Mouse (Mus musculus) left cerebral cortex, adult 11 months (tissue): ENCODE measurements around the gene Podn.

Source experiments
- DNase-seq: peaks from one replicate; pipeline ENCODE4 v3.0.0; 2022; ENCODE audit warnings: low spot score

The Podn gene

DNA sequence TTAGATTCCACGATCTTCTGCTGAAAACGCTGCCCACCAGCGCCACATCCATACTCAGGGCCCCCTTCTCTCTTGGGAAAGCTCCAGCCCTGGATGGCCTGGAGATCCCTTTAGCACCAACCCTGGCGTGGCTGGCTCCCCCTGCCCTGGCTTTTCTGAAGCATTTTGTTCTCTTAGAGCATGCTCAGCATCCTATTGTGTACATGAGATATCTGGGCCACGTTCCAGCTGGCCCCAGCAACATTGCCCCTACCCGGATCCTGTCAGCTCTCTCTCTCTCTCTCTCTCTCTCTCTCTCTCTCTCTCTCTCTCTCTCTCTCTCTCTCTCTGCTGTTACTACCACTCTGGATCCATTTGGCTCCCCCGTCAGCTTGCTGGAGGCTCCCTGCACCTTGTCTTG is 90.9 kb downstream of the Podn start:
- DNase-seq = no peak

DNA sequence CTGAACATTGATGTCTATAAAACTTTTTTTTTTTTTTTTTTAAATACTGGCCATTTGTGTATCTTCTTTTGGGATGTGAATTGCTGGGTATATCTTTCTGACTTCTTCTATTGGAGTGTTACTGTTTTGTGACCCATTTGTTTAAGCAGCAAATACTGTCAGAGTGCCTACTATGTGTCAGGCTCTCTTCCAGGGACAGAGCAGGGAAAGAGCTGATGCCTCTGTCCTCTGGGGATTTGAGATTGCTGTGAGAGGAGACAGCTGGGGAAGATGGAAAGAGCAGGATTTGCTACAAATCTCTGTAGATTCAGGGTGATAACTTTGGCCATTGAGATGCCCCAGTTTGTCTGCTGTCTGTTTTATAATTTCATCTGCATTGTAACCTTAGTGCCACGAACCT is 96.9 kb downstream of the Podn start:
- DNase-seq = no peak

DNA sequence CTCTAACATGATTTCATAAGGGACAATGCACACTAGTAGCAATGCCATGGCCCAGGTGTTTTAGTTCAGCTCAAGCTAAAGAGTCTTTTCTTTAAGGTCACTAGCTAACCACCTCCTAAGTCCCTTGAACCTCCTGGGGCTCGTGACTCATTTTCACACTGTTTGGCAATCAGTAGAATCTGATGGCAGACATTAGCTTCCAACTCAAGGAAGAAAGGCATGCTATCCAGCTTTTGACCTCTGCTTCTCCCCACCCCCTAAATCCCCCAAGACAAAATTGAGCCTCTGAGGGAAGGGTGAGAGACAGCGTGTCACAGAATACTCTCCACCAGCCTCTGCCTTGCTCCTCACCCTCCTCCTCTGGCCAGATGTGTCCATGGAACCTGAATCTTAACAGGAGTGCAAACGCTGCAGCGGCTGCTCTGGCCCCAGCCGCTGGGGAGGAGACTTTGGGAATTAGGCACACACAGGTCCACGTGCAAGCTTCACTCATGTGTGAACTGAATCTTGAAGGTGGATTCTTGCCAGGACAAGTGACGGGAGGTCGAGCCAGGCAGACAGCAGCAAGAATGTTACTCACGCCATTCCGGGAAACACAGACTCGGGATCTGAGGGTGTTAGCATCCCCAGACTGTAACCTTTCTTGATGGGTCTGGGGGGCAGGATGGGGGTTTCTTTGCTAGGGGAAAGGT is 97.5 kb downstream of the Podn start:
- DNase-seq = no peak

DNA sequence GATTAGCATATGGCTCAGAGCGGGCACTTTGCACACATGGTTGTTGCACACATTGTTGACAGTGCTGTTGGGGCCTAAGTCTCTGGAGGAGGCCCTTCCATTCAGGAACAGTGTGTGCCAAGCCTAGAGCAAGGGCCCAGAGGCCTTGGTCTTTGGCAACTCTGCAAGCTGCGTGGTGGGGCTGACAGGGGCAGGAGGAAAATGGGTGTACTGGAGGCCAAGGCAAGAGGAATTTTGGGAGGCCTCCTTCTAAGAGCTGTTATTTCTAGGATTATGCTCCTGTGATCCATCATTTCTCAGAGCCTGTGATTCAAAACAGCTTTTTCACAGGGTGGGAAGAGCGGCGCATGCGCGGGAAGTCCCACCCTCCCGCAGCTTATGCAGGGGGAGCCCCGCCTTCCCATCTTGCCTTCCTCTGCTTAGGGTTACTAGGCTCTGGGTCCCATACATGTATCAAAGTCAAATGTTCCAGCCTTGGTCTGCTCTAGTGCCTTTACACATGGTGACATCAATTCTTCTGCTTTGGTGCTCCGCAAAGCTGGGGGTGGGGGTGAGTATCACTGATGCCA is 99.7 kb downstream of the Podn start:
- no peak for DNase-seq

DNA sequence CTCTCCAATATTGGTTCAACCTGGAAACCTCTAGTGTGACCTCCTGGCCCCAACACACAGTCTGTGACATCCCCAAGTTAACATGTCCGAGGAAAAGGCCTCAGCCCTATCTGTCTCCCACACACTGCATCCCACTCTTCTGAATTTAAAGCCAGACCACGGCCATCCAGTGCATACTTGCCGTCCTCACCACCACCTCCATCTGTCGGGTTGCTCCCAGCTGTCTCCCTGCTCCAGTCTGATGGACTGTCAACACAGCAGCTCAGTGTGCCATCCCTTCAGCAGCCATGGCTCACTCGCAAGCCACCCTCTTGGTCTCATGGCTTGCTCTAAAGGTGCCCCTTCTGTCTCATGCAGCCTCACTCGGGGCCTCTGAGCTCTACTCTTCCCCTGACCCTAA is 100.5 kb downstream of the Podn start:
- no peak for DNase-seq

DNA sequence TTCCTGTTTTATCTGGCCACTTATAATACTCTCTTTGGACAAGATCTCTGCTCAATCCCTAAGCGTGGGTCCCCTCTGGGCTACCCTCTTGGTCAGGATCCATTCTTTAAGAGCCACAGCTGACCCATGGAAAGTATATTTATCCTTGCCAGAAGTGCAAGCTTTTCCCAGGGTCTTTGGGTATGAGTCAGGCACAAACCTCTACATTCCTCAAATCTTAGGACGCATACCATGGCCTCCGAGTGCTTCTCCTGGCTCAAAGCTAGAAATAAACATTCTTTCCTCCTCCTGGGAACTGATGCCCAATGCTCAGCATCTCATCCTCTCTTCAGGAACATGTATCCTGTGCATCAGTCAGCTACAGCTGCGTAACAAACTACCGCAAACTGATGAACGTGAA is 101.2 kb downstream of the Podn start:
- DNase-seq = no peak

DNA sequence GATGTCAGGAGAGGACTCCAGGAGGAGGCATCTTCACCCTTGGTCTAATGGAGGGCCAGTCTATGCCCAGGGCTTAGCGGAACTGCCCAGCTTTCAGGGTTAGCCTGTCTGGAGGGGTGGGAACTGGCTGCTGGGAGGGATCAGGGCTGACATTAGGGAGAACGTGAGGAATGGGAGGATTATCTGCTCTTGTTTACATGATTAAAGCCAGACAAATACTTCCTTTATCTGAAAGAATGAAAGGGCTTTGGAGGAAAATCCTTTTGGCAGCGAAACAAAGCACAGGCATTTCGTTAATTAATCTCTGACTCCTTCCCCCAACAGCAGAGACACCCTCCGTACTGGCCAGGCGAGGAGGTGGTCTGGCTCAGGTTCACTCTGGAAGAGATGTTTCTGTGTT is 104.4 kb downstream of the Podn start:
- DNase-seq = no peak

DNA sequence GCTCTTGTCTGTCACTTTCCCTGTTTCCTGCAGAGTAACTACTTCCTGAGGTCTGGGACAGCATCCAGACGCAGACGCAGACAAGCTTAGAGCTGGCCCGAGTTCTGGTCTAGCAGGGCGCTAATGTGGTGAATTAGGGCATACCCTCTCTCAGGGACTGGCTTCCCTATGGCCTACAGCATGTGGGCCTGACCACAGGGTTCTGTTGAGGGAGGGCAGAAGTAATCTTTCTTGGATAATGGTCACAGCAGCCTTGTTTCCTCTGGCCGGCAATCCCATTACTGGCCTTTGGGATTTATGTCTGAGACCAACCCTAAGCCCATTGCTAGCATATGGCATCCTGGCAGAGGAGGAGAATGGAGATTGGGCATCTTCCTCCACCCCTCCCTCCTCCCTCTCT is 105.4 kb downstream of the Podn start:
- no peak for DNase-seq

DNA sequence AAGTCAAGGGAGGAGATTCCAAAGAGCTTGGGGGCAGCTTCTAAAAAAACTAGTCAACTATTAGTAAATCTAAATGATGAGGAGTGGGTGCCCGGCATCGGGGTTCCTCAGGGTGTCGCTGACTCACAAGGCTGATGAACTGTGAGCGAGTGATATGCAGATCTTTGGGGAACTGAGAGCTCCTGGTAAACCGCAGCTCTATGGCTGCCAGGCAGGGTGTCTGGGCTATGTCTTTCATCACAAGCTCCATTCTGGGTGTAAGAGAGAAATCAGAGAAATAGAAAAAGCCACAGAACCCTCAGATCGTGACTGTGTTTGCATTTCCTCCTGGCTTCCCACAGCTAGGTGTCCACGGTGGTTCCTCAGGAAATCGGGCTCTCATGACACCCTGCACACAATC is 107.3 kb downstream of the Podn start:
- no peak for DNase-seq

DNA sequence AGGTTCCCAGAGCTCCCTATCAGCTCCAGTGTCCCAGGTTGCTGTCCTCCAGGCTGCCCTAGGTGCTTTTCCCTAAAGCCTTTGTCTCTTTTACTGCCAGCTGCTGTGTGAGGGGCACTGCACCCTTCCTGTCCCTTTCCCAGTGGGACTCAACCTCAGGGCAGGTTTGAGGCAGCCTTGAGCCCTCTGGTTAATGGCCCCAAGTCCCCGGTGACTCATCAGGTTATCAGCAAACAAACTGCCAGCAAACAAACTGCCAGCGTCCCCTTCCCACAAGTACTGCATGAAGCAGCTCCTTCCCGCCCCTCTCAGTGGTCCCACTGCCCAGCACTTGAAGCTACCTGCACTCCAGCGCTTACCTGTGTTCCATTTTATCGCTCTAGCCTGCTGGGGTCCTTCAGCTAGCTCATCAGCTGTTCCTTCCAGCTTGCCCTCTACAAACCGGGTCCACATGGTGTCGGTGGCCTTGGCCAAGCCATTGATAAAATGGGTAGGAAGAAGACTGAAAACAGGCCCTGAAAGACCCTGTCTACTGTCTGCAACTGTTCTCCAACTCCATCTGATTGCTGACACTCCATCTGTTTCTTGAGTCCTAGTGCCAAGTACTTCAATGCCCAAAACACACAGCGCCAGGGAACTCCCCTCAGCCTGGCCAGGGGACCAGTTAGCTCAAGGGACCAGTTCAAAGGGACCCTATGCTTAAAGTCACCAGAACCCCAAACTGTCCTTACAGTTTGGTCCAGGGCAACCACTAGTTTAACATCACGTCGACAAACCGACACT is 109.7 kb downstream of the Podn start:
- no peak for DNase-seq

DNA sequence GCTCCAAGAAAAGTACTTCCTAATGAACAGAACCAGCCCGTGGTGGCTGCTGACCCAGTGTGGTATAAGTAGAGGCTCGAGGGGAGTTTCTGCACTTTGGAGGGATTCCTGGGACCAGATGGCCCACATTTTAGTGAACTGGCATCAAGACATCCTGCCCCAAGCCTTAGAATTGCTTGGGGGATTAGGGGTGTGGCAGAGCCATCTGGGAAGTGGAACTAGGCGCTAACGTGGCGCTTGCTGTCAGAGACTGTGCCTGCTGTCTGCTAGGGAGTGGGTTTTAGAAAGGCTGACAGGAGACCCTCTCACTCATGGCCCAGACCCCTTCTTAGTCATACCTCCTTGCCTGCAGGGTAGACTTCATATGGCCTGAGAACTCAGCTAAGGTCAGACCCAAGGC is 110.4 kb downstream of the Podn start:
- no peak for DNase-seq

DNA sequence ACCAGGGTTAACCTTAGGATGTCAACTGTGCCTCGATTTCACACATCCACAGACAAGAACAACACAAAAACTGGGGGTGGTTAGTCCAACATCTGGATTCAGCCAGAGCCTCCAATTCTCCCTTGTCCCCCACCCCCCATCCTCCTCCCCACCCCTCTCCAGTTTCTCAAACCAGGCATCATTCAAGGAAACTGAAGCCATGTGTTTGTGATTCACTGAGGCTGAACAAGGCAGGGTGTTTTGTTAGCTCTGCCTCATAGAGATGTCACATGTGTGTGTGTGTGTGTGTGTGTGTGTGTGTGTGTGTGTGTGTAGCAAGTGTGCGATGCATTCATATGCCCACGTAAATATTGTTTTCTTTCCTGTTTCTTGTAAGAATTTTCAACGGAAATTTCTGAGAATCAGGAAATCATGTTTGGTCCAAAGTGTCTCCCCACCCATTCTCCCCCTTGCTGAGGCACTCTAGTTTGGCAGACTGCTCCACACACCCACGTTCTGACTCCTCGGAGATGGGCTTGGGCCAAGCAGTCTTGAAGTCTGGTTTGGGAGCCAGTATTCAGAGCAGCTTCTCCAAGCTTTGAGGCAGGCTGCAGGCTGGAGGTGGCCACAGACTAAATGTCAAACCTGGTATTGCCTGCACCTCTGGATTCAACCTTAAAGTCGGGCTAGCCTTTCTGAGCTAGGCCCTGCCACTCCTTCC is 111.8 kb downstream of the Podn start:
- peak; percentile 70 for DNase-seq

DNA sequence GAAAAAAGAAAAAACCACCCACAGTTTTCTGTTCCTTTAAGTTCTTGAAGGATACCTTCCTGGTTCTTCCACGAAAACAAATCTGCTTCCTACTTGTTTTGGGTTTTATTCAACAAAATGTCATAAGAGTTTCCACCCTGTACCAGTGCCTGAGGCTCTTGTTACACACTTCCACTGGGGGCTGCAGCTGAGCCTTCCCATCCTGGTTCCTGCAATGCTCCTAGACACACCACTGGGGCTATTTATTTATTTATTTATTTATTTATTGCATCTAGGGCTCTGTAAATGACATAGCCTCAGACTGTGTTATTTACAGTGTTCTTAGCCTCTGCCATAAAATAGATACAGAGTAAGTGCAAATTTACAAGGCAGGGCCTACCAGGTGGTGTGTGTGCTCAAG is 112.5 kb downstream of the Podn start:
- DNase-seq = no peak

DNA sequence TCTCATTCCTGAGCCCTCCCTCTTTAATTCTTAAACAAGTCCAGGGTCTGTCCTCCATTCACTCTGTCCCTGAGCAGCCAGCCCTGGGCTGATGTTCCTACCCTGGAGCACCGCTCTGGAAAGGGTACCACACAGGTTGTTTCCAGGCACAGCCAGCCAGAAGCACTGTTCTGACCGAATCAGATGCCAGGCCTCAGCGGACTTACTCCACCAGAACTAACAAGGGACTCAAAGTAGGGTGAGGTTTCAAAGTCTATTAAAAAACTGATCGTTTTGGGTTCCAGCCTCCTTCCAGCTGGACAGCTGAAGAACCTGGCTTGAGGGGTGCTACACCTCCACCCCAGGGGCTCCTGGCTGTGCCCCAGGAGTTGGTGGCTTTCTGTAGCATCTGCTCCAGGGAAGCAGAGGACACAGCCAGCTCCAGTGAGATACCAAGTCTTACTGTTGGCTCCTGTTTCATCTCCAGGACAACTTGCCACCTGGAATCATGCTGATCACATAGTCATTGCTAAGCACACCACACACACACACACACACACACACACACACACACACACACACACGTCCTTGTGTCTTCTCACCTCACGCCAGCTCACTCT is 116.1 kb downstream of the Podn start:
- no peak for DNase-seq

DNA sequence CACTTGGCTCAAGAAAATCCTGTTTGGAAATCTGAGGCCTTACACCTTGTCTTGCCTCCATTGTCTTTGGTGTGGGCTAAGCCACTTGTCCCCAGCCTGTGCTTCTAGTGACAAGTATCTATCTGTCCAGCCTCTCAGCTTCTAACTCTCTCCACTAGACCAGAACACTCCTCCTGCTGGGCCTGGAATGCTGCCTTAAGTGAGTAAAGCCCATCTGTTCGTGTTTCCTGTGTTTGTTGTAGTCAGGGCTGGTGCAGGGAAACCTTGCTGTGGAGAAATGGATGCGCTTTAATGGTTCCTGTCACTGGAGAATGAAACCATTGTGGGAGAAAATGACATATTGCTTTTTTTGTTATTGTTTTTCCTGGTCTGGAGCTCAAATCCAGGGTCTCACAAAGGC is 116.7 kb downstream of the Podn start:
- DNase-seq = no peak

DNA sequence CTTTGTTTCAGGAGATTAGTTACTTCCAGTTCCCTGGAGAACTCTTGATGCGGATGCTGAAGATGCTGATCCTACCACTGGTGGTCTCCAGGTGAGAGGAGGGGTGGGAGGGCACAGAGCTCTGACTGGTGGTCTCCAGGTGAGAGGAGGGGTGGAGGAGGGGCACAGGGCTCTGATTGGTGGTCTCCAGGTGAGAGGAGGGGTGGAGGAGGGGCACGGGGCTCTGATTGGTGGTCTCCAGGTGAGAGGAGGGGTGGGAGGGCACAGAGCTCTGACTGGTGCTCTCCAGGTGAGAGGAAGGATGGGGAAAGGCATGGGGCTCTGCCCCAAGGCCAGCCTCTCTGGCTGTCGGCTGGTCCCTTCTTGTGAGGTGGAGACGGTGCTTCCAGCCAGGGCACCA is 118.7 kb downstream of the Podn start:
- no peak for DNase-seq

DNA sequence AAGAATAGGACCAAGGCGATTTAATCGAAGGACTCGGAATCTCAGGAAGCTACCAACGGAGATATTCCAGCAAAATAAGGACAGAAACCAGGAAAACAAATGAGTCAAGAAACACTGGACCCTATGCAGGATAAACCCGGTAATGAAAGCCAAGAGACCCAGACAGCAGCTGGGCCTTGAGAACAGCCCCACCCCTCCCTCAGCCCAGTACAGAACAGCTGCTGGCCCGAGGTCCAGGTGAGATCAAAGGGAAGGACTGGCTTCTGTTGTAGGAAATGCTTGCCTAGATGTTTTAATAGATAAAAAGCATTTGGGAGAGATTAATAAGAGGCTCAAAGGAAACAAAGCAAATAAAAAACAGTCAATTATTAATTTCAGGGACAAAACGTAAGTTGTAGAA is 121.2 kb downstream of the Podn start:
- no peak for DNase-seq

DNA sequence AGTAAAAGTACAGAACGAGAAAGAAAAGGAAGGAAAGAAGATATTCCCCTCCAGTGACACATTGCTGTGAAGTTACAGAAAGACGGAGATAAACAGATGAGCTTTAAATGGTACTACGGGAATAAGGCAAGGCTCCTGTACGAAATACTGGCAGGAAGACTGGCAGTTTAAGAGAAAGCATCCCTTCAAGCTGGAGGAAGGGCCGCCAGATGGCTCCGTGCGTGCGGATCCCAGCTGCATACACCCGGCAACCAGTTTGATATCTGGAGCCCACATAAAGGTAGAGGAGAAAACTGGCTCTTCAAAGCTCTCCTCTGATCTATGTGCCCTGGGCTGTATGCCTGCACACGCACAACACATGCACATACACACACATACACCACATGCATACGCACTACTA is 121.7 kb downstream of the Podn start:
- DNase-seq = no peak

DNA sequence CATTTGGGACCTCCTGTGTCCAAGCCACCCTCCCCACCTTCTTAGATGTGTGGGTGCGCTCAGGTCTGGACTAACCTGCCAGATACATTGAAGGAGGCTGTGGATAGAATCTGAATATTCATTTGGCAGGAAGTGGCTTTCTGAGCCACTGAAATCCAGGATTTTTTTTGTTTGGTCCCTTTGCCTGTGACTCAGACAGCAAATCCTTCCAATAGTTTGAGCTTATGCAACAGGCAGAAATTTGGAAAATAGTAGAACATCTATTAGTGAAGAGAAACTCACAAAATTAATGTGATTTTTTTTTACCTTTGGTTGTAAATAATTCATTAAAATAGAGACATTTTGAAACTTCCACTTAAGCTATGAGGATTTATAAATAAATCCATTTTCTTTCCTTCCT is 125.1 kb downstream of the Podn start:
- DNase-seq = no peak

DNA sequence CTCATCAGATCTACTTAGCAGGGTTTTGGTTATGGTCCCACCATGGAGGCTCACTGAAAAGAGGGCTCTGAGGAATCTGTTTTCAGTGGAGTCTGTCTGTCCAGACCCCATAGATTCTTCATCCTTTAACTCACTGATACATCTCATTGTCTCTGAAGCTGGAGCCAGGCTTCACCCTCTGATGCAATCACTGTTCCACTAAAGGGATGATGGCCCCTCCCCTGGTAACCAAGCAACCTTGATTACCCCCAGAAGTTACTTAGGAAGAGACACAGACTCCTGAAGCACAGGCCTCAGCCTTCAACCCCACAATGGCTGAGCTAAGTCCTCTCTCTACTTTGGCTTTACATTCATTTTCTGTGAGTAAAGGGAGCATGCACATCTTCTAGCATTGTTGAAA is 126.5 kb downstream of the Podn start:
- DNase-seq = no peak

DNA sequence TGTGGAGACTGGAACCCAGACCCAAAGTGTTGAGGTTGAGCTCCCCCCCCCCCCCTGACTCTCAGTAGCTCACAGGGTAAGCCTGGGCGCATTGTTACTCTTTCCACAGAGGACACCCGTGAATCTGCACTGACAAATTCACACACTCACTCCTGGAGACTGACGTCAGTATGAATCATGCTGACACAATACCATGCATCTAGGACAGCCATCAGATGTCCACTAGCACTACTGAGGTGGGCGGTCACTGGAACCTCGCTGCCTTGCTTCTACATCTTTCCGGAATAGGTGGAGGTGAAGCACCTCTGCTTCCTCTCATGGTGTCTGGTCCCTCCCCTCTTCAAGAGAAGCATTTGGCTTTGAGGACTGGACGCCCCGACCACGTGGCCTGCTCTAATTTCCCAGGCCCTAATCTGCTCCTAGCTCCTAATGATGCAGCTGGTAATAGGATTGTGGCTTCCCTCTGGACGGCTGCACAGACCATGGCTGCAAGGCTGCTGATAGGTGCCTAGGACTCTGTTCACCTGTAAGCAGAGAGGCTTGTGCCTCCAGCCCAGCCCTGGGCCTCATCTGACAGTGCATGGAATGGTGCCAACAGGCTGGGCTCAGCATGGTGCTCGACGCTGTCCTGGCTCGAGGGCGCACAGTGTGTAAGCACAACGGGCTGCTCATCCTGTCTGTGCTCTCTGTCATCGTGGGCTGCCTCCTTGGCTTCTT is 128.1 kb downstream of the Podn start, which contains the start of gene Slc1a7:
TSS of gene Slc1a7 (plus strand) at position 367 of the 717 bp plus-strand sequence.
- DNase-seq = no peak
